Mouse (Mus musculus): ENCODE measurements around the gene Grasp. TPM values are rescaled to one million over a fixed set of nuclear protein-coding genes. Genes with fewer than 3 reads are reported as not detected.

The Grasp gene
- total and polyA plus RNA-seq, 3 experiments = 2.3 to 6.7 (median 2.4) TPM

DNA sequence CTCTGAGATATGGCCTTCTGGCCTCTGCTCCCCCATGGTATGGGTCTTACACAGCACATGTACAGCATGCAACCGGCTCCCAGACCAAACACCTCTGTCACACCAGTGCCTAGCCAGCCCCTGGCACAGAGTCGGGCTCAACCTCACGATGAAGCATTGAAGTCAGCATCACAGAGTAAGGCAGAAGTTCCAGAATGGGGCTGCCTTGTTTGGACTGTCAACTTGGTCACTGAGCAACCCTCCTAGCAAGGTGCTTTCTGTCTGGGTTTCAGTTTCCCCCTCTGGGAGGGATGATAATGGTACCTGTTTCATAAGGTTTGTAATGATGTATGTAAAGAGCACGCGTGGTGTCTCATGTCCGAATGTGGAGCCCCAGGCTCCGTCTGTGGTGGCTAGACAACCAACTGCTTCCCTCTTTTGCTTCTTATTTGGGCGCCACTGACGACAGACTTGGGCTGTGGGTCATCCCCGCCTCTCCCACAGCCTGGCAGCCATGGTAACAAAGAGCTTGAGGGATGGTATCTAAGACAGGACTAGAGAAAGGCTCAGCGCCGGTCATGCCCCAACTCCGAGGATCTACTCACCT is 998 bp upstream of the Grasp start:
- no peak overlapping the region for H3K27ac ChIP-seq (ENCODE audit: insufficient read depth, low read depth)
- H3K27me3 ChIP-seq (replicated peaks) = peaks cover 62% of the 10 kb centered on the region
- dilution Hi-C loops (cut with MboI; ENCODE audit: extremely low pct_ligation_motif_present, extremely low pct_unique_long_range_greater_than_20kb, low sequenced_read_pairs) = no loop called here
- H3K9me3 ChIP-seq (replicated peaks; ENCODE audit: low read length) = no peaks in the 10 kb centered on the region
- DNase-seq (ENCODE audit: extremely low read depth) = peak; percentile 57
- H3K4me3 ChIP-seq (replicated peaks in 1 of 3; ENCODE audit: low read depth in 2 of 3, low read length in 2 of 3, poor library complexity in 1 of 3) = peak overlapping the region in 2 of 3 experiments; percentile 5 to 60
- in situ Hi-C loops (cut with MboI; ENCODE audit: low pct_ligation_motif_present, low pct_unique_long_range_greater_than_20kb, low sequenced_read_pairs) = no loop called here
- H3K9ac ChIP-seq (ENCODE audit: insufficient read depth, low read depth) = no peak overlapping the region
- peaks cover 8 to 53% of the 10 kb centered on the region in 2 experiments for H3K4me1 ChIP-seq (ENCODE audit: control insufficient read depth in 1 of 2, insufficient read depth in 2 of 2)
- TF ChIP-seq GABPA (IDR thresholded peaks at IDR 0.05; ENCODE audit: insufficient replicate concordance, low read depth, low read length) = no peak
- TF ChIP-seq NELFE (IDR thresholded peaks at IDR 0.05; ENCODE audit: low read depth, low read length) = no peak
- no peak for TF ChIP-seq USF2 (conservative IDR thresholded peaks at IDR 0.05; ENCODE audit: low read depth, low read length)
- 0 out of 2 replicates have a peak, but pooled peaks have one; percentile 16 for TF ChIP-seq MAX (IDR thresholded peaks at IDR 0.05; ENCODE audit: low read length)
- TF ChIP-seq MAFK (IDR thresholded peaks at IDR 0.05; ENCODE audit: insufficient replicate concordance, low read length) = no peak
- no peak for TF ChIP-seq PAX5 (IDR thresholded peaks at IDR 0.05; ENCODE audit: low read length)
- no peak for TF ChIP-seq TCF12 (IDR thresholded peaks at IDR 0.05; ENCODE audit: low read depth, low read length)
- TF ChIP-seq KAT2A (IDR thresholded peaks at IDR 0.05; ENCODE audit: insufficient replicate concordance, low read length) = no peak
- TF ChIP-seq POLR2A (IDR thresholded peaks at IDR 0.05; ENCODE audit: low read depth, low read length) = no peak
- TF ChIP-seq SMC3 (IDR thresholded peaks at IDR 0.05; ENCODE audit: low read depth, low read length) = no peak
- no peak for TF ChIP-seq MXI1 (IDR thresholded peaks at IDR 0.05; ENCODE audit: low read depth, low read length)
- peak; percentile 74 for TF ChIP-seq BHLHE40 (IDR thresholded peaks at IDR 0.05; ENCODE audit: low read depth, low read length)
- no peak for TF ChIP-seq POLR2AphosphoS2 (IDR thresholded peaks at IDR 0.05; ENCODE audit: low read depth, low read length)
- TF ChIP-seq EP300 (IDR thresholded peaks at IDR 0.05; ENCODE audit: low read length) = no peak
- TF ChIP-seq CHD2 (IDR thresholded peaks at IDR 0.05; ENCODE audit: low read length) = no peak
- TF ChIP-seq HCFC1 (IDR thresholded peaks at IDR 0.05; ENCODE audit: low read depth, low read length) = no peak
- no peak for TF ChIP-seq RAD21 (IDR thresholded peaks at IDR 0.05; ENCODE audit: low read depth, low read length)
- TF ChIP-seq JUND (conservative IDR thresholded peaks at IDR 0.05; ENCODE audit: low read depth, low read length) = no peak
- TF ChIP-seq E2F4 (IDR thresholded peaks at IDR 0.05; ENCODE audit: insufficient replicate concordance, low read depth, low read length) = no peak
- no peak for TF ChIP-seq TBP (conservative IDR thresholded peaks at IDR 0.05; ENCODE audit: low read depth, low read length)
- no peak for TF ChIP-seq ZNF384 (IDR thresholded peaks at IDR 0.05; ENCODE audit: low read depth, low read length)
- TF ChIP-seq USF1 (IDR thresholded peaks at IDR 0.05; ENCODE audit: low read depth, low read length) = no peak
- TF ChIP-seq ELF1 (IDR thresholded peaks at IDR 0.05; ENCODE audit: low read depth, low read length) = no peak
- TF ChIP-seq ZKSCAN1 (IDR thresholded peaks at IDR 0.05; ENCODE audit: borderline replicate concordance, low read depth, low read length) = no peak
- no peak for TF ChIP-seq JUN (IDR thresholded peaks at IDR 0.05; ENCODE audit: insufficient read depth, low read depth, low read length)
- 0 out of 2 replicates have a peak, but pooled peaks have one; percentile 33 for TF ChIP-seq RCOR1 (conservative IDR thresholded peaks at IDR 0.05; ENCODE audit: low read depth, low read length)
- peak; percentile 57; the same call in 1 of the 2 replicates for TF ChIP-seq ETS1 (conservative IDR thresholded peaks at IDR 0.05; ENCODE audit: low read depth, low read length)
- no peak for TF ChIP-seq SIN3A (IDR thresholded peaks at IDR 0.05; ENCODE audit: low read length)
- no peak for TF ChIP-seq ZC3H11A (IDR thresholded peaks at IDR 0.05; ENCODE audit: low read depth, low read length)
- 0 out of 2 replicates have a peak, but pooled peaks have one; percentile 30 for TF ChIP-seq MAZ (IDR thresholded peaks at IDR 0.05; ENCODE audit: low read depth, low read length)
- TF ChIP-seq IRF4 (IDR thresholded peaks at IDR 0.05; ENCODE audit: low read depth, low read length) = peak; percentile 77
- TF ChIP-seq UBTF (IDR thresholded peaks at IDR 0.05; ENCODE audit: low read depth, low read length) = no peak
- TF ChIP-seq CHD1 (IDR thresholded peaks at IDR 0.05; ENCODE audit: low read depth, low read length) = no peak
- TF ChIP-seq ZMIZ1 (IDR thresholded peaks at IDR 0.05; ENCODE audit: low read depth, low read length) = no peak
- TF ChIP-seq NRF1 (IDR thresholded peaks at IDR 0.05; ENCODE audit: low read depth, low read length) = no peak
- no peak for TF ChIP-seq CTCF (conservative IDR thresholded peaks at IDR 0.05 in 1 of 2, IDR thresholded peaks at IDR 0.05 in 1 of 2; ENCODE audit: low read depth in 2 of 2, low read length in 2 of 2)
- no peak for TF ChIP-seq MYC (IDR thresholded peaks at IDR 0.05; ENCODE audit: low read depth, low read length)
- TF ChIP-seq MEF2A (IDR thresholded peaks at IDR 0.05; ENCODE audit: borderline replicate concordance, low read depth, low read length) = peak; percentile 72; the same call in 1 of the 2 replicates
- H3K4me2 ChIP-seq (ENCODE audit: insufficient read depth, low read depth, poor library complexity, severe bottlenecking) = peak overlapping the region; percentile 79
- H3K79me2 ChIP-seq (replicated peaks; ENCODE audit: control insufficient read depth, extremely low read depth, insufficient read depth, poor library complexity, severe bottlenecking) = no peaks in the 10 kb centered on the region
- peaks cover 0 to 3% of the 10 kb centered on the region in 2 experiments for H3K36me3 ChIP-seq (replicated peaks in 1 of 2; ENCODE audit: control insufficient read depth in 1 of 2, insufficient read depth in 1 of 2, low read length in 1 of 2)
